Mouse (Mus musculus): ENCODE measurements around the gene Chrdl1.

The Chrdl1 gene

GRCm38 (mm10) chrX:143393791-143394369, at the start of gene Chrdl1:
Gene Chrdl1 (minus strand): TSS chrX:143394262.
- DNase-seq: peak; percentile 6

DNA sequence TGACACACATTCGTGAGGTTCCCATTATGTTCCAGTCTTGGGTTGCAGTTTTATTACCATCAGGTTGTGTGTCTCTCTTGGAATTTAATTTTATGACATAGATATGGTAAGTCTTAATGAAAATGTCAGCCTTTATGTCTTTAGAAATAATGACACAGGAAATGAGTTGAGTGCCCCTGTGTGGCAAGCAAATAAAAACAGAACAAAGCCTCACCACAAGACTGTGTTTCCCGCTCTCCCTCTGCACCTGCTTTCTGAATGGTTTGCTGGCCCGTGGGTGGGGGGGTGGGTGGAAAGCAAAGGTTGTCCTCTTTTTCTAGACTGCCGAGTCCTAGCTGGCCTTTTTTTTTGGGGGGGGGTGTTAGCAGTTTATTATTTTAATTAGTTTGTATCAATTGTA, 48.6 kb upstream of the Chrdl1 start:
- no peak for DNase-seq

GRCm38 (mm10) chrX:143404601-143405000, 10.5 kb upstream of the Chrdl1 start:
- DNase-seq: no peak

GRCm38 (mm10) chrX:143366256-143366959, 27.7 kb downstream of the Chrdl1 start:
- DNase-seq: no peak

- no peak for DNase-seq
Measured at GRCm38 (mm10) chrX:143347227-143347626, 46.8 kb downstream of the Chrdl1 start.

DNA sequence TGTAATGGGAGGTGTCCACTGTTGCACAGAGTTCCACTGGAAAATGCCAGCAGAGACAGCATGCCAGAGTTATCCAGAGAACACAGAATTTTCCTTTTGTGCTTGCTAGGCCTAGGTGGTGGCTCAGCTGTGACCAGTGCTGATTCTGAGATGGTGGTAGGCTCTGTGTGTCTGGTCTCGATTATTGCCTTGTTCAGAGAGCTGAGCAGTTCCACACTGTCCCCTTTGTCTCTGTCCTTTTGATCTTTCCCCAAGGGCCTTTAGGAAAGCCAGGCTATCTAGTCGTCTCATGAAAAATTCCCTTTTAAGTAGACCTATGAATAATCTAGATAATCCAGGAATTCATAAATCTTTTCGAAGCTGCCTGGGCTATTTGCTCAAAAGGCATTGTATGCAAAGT, 47.3 kb downstream of the Chrdl1 start:
- DNase-seq: no peak

DNA sequence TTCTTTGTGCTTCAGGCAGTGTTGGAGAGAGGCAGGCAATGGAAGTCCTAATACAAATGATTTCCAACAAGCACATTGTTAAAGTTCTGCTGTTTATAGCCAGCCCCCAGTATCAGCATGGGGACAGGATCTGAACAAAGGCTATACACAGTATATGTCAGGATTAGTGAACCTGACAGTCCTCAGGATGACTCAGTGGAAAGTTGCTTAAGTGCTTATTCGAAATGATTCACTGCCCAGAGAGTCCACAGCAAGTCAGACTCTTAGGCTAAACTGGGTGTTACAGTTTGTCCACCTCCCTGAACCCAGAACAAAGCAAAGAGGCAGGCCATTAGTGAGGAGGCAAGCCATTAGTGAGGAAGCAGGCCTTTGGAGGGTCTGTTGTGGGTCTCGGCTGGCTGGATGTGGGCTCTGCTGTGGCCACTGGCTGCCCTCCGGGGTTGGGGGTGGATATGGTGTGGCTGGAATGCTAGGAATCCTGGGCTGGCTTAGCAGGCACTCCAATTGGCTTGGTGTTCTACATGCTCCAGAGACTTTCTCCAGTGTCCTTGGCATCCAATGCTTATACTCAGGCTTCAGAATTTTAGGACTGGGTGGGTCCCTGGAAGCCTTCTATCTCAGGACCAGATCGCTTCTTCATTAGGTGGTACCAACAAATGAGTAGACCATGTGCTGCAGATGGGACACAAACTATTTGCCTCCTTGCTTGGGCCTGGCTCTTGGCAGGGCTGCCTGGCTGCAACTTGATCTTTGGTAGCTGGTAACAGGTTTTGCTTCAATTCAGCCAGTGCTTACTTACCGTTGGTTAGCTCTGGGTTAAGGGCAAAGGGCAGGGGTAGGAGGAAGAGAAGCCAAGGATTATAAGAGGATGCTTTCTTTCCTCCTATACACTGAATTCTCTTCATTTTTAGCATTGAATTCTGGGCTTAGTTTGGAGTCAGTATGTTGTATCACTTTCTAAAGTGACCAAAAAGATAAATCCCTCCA, 49.3 kb downstream of the Chrdl1 start:
- DNase-seq: peak; percentile 21

GRCm38 (mm10) chrX:143338156-143338555, 55.9 kb downstream of the Chrdl1 start:
- DNase-seq: no peak

DNA sequence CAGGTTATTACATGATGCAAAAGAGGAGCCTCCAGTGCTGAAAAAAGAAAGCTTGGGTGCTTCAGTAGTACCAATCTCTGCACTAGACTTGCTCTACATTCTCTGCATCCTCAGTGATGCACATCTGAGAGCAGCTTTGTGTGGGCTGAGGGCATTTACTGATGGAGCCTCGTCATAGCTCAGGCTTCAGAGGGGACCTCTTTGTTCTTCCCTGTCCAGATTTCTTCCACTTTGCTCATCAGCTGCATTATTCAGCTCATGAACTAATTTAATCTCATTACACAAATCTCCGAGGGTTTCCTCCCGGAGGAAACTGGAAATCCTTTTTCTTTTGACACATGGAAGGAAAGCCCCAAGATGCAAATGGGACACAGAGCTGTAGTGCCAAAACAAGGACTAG, 56.5 kb downstream of the Chrdl1 start:
- DNase-seq: no peak

- no peak for DNase-seq
Measured at GRCm38 (mm10) chrX:143336661-143337060, 57.4 kb downstream of the Chrdl1 start.

- DNase-seq: peak; percentile 37
Measured at GRCm38 (mm10) chrX:143335846-143336245, 58.2 kb downstream of the Chrdl1 start.

- DNase-seq: no peak
Measured at GRCm38 (mm10) chrX:143313166-143313565, 80.9 kb downstream of the Chrdl1 start.

- no peak for DNase-seq
Measured at GRCm38 (mm10) chrX:143294726-143295125, 99.3 kb downstream of the Chrdl1 start.

- peak; percentile 39 for DNase-seq
Measured at GRCm38 (mm10) chrX:143275202-143275601, 118.9 kb downstream of the Chrdl1 start.

DNA sequence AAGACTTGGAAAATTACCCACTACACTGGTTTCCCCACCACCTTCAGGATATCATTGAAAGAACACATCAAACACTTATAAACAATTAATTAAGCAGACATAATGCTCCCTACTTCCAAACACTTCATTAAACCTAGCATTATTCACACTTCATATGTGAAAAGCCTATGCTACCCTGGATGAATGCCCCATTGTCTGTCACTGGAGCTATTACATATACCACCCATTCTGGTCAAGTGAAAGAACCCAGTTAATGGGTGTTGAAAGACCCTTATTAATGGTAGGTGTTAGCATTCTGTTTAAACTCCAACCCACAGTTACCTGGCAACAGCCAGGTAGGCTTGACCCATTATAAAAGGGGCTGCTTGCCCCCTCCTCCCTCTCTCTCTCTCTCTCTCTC, 143.4 kb downstream of the Chrdl1 start:
- DNase-seq: no peak
